Mouse (Mus musculus) bone marrow macrophage, adult 2 months (primary cell): ENCODE results near the gene Spcs1.

ENCODE experiments used
- CTCF ChIP-seq: IDR thresholded peaks from 2 replicates; pipeline ENCODE4 v1.5.1; 2012; ENCODE audit warnings: low read depth, mild to moderate bottlenecking, low read length, moderate library complexity
- POLR2A ChIP-seq: IDR thresholded peaks from 2 replicates; pipeline ENCODE4 v1.6.1; 2012; ENCODE audit warnings: mild to moderate bottlenecking, low read depth, low read length, borderline replicate concordance

DNA sequence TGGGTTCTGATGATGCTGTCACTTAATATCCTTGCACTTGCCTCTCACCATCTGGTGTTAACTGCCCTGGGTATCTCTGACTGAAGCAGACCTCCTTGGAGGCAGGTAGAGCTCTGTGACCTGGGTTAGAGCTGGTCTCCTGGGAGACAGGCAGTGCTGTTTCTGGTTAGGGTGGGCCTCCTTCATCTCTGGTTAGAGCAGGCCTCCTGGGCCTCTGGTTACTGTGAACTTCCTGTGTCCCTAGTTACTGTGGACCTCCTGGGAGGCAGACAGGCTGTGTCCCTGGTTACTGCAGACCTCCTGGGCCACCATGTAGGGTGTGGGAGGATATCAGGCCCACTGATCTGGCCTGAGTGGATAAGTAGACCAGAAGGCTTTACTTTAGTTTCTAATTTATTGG is 5.1 kb downstream of the Spcs1 start:
- no peak for TF ChIP-seq CTCF
- TF ChIP-seq POLR2A: no peak
